Mouse (Mus musculus): ENCODE data around the gene Vkorc1l1.

DNA sequence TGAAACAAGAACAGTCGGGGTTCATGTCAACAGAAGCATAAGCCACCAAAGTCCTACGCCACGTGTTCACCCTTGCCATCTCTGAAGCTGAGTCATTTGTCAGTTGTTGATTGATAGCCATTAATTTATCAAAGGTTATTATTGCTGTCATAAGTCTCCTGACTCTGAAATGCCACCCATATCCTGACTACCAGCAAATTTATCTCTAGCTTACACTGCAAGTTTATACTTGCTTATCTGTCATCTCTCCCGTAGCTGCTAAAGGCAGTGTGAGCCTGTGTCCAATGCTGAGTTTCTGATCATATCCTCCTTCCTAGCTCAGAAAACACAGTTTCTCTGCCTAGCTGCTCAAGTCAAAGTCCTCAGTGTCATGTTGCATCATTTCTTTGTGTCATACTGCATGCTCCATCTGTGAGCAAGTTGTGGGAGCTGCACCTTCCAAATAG lies 33.1 kb downstream of the Vkorc1l1 start:
- no peak for TF ChIP-seq HCFC1 (IDR thresholded peaks at IDR 0.05; ENCODE audit: borderline replicate concordance, insufficient read depth, low read length)
- no peak for TF ChIP-seq ZC3H11A (IDR thresholded peaks at IDR 0.05; ENCODE audit: borderline replicate concordance, low read depth, low read length)
- no peak for TF ChIP-seq ZNF384 (IDR thresholded peaks at IDR 0.05; ENCODE audit: low read depth, low read length)

Data from ES-E14 (cell line).